Mouse (Mus musculus) lung, postnatal 0 days (tissue): ENCODE data around the gene Cd79b.

Experiments used
- CTCF ChIP-seq: IDR thresholded peaks from 2 replicates; pipeline ENCODE4 v1.5.1; 2016; ENCODE audit warnings: antibody characterized with exemption, mild to moderate bottlenecking
- EP300 ChIP-seq: IDR thresholded peaks from 2 replicates; pipeline ENCODE4 v1.6.1; 2016; ENCODE audit warnings: antibody characterized with exemption, mild to moderate bottlenecking, control low read depth

GRCm38 (mm10) chr11:106308162-106308561 is 6.4 kb downstream of the Cd79b start:
- TF ChIP-seq CTCF (no peak), EP300 (no peak)
